Mouse (Mus musculus) heart, adult 2 months (tissue): Measurements from ENCODE around the gene Ifngr1.

ENCODE experiments used
- CTCF ChIP-seq: fragments of 200-600 bp; IDR thresholded peaks from 2 replicates; pipeline ENCODE4 v1.8.1; 2022; ENCODE audit warnings: antibody characterized with exemption, mild to moderate bottlenecking, moderate library complexity
- EP300 ChIP-seq: fragments of 200-500 bp; IDR thresholded peaks from 2 replicates; pipeline ENCODE4 v1.6.1; 2011; ENCODE audit warnings: low read depth, low read length, control low read depth; ENCODE audit not compliant: insufficient read depth
- POLR2A ChIP-seq: fragments of 200-500 bp; IDR thresholded peaks from 2 replicates; pipeline ENCODE4 v1.6.1; 2011; ENCODE audit warnings: mild to moderate bottlenecking, low read depth, low read length, control low read depth; ENCODE audit not compliant: insufficient read depth

DNA sequence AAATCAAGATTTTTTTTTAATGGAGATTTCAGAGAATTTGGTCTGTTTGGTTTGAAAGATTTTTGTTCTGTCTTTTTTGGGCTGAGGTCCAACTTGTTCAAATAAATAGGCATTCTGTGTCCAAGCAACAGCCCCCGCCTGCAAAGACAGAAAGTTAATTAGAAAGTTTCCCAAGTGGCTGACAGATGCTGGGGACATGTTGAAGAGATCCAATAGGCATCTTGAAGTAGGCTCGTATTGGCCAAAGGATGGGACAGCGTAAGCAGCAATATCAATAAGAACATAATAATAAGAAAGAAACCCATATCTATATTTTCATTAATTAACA is 8.3 kb downstream of the Ifngr1 start:
- TF ChIP-seq CTCF (no peak), EP300 (no peak), POLR2A (no peak)
